Mouse (Mus musculus) neural tube, embryonic 13.5 days (tissue): ENCODE measurements around the gene Zfhx3. TPM values are rescaled to one million over a fixed set of nuclear protein-coding genes. Genes with fewer than 3 reads are reported as not detected.

Source experiments
- ATAC-seq: fragments of 200-750 bp; cut with Nextera tagmentation; 2 replicates; pipeline ENCODE4 v1.8.0; 2017; ENCODE audit warnings: low read depth, mild to moderate bottlenecking, moderate TSS enrichment, moderate library complexity
- H3K27ac ChIP-seq: fragments of 300-500 bp; sonication (generic); replicated peaks from 2 replicates; pipeline ENCODE4 v1.5.1; 2015; ENCODE audit warnings: moderate library complexity, mild to moderate bottlenecking, inconsistent platforms
- H3K27me3 ChIP-seq: fragments of 300-500 bp; sonication (generic); 2 replicates; pipeline ENCODE4 v1.6.1; 2015; ENCODE audit warnings: mild to moderate bottlenecking, inconsistent platforms
- H3K36me3 ChIP-seq: fragments of 300-500 bp; sonication (generic); 2 replicates; pipeline ENCODE4 v1.6.1; 2015; ENCODE audit warnings: mild to moderate bottlenecking, inconsistent platforms
- H3K4me1 ChIP-seq: fragments of 300-500 bp; sonication (generic); replicated peaks from 2 replicates; pipeline ENCODE4 v1.6.1; 2015; ENCODE audit warnings: inconsistent platforms
- H3K4me2 ChIP-seq: fragments of 300-500 bp; sonication (generic); 2 replicates; pipeline ENCODE4 v1.6.1; 2015; ENCODE audit warnings: inconsistent platforms, mild to moderate bottlenecking, moderate library complexity
- H3K4me3 ChIP-seq: fragments of 300-500 bp; sonication (generic); 2 replicates; pipeline ENCODE4 v1.5.1; 2015; ENCODE audit warnings: mild to moderate bottlenecking, inconsistent platforms
- H3K9ac ChIP-seq: fragments of 300-500 bp; sonication (generic); 2 replicates; pipeline ENCODE4 v1.6.1; 2015; ENCODE audit warnings: moderate library complexity, mild to moderate bottlenecking, inconsistent platforms
- H3K9me3 ChIP-seq: fragments of 300-500 bp; sonication (generic); 2 replicates; pipeline ENCODE4 v1.6.1; 2016; ENCODE audit warnings: inconsistent platforms
- WGBS: fragments of 180-500 bp; shearing (Covaris S2); methylation state at CpG from one replicate; pipeline ENCODE4 v1.1.7; 2015; 5-methylcytosine and 5-hydroxymethylcytosine counted together
- polyA plus RNA-seq: library from polyadenylated mRNA; unstranded; fragments of >200 nt; fragmentation: Nextera tagmentation; extraction: Ambion mirVana; gene quantifications from 2 replicates; pipeline ENCODE4 v1.2.1, GENCODE M21; 2015

Gene Zfhx3
- polyA plus RNA-seq, 1 experiment from 2014 or later, result 28.2 TPM

DNA sequence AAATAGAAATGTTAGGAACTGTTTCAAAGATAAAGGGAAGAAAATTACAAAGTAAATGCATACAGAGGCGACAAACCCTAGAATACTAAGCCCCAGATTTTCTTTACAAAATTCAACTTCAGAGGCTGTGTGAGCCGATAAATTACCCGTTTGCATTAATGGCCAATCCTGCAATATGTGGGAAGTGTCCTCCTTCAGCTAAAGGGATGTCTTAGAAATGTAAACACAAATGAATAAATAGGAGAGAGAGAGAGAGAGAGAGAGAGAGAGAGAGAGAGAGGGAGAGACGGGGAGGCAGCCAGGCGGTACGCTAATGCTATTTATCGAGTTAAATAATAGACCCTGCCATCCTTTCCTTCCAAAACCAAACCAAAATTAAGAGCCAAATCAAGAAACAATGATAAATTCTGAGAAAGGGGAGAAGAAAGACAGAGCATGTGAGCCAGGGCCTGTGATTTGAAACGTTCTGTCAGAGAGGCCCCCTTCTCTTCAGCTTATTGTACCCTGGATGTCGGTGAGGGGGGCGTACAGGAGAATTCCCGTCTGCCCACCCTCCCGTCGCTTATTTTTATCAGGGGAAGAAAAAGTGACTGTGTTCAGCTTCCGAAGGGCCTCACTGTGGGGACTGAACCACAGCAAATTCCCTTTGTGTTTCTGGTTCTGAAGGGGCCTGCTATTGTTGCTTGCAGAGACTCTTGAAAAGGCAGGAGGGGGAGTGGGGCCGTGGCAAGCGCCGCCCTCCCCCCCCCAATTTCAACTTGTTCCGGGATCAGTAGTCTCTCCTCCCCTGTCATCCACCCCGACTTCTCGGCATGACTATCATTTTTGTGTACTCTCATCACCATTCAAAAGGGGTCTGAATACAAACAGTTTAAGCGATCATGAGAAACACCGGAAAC is 303.8 kb downstream of the Zfhx3 start:
- H3K9ac ChIP-seq, result peak overlapping the region; percentile 63
- peak; percentile 32; the same call in 1 of the 2 replicates for ATAC-seq
- H3K9me3 ChIP-seq, result no peaks in the 10 kb centered on the region
- no peaks in the 10 kb centered on the region for H3K36me3 ChIP-seq
- H3K4me3 ChIP-seq, result no peak overlapping the region; the same call in 1 of the 2 replicates
- H3K27ac ChIP-seq, result peak overlapping the region; percentile 89
- H3K4me1 ChIP-seq, result peaks cover 36% of the 10 kb centered on the region
- 17% methylated on average over 22 of the region's 22 CpGs for WGBS
- H3K27me3 ChIP-seq, result peaks cover 7% of the 10 kb centered on the region; the same call in 1 of the 2 replicates
- peak overlapping the region; percentile 36 for H3K4me2 ChIP-seq

GRCm38 (mm10) chr8:108246934-108247417 is 304.5 kb downstream of the Zfhx3 start:
- H3K4me1 ChIP-seq, result peaks cover 32% of the 10 kb centered on the region
- peak overlapping the region; percentile 89 for H3K27ac ChIP-seq
- H3K4me3 ChIP-seq, result no peak overlapping the region
- peak; percentile 12; the same call in 1 of the 2 replicates for ATAC-seq
- peaks cover 7% of the 10 kb centered on the region; the same call in 1 of the 2 replicates for H3K27me3 ChIP-seq
- H3K9ac ChIP-seq, result peak overlapping the region; percentile 63
- H3K9me3 ChIP-seq, result no peaks in the 10 kb centered on the region
- H3K36me3 ChIP-seq, result no peaks in the 10 kb centered on the region
- peak overlapping the region; percentile 36 for H3K4me2 ChIP-seq
- 26% methylated on average over 7 of the region's 7 CpGs for WGBS

DNA sequence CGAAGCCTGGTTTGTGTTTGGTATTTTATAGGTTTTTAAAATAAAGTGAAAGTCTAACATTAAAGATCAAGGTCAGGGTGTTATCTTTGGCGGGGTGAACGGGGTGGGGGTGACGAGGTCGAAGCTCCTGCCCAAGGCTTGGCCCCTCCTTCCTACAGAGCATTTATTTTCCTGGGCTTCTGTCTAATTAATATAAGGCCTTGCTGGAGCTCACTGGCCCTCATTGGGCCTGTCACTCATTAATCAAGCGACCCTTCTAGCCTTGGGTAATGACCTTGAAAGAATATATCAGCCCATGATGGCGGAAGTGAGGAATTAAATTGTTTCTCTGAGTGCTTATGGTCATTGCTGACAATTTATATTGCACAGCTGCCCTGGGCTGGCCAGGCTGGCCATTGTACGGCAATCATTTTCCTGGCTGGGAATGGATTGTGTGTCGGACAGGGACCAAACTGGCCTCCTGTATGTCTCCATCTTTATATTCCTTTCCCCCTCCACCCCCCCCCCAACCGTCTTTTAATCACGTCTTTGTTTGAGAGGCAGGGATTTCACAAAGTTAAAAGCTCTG is 322.2 kb downstream of the Zfhx3 start:
- H3K4me3 ChIP-seq, result no peak overlapping the region
- H3K4me2 ChIP-seq, result no peak overlapping the region
- no peak overlapping the region; the same call in 1 of the 2 replicates for H3K27ac ChIP-seq
- H3K4me1 ChIP-seq, result peaks cover 9% of the 10 kb centered on the region
- no peaks in the 10 kb centered on the region for H3K36me3 ChIP-seq
- no peak overlapping the region for H3K9ac ChIP-seq
- WGBS, result 28% methylated on average over 11 of the region's 11 CpGs
- ATAC-seq, result no peak
- H3K9me3 ChIP-seq, result no peaks in the 10 kb centered on the region
- no peaks in the 10 kb centered on the region; the same call in 1 of the 2 replicates for H3K27me3 ChIP-seq

- Histone ChIP-seq H3K4me2 (no peak overlapping the region), H3K9ac (no peak overlapping the region), H3K9me3 (no peaks in the 10 kb centered on the region), H3K4me1 (no peaks in the 10 kb centered on the region), H3K27me3 (no peaks in the 10 kb centered on the region), H3K27ac (no peak overlapping the region), H3K36me3 (no peaks in the 10 kb centered on the region), H3K4me3 (no peak overlapping the region)
- 95% methylated on average over 2 of the region's 2 CpGs for WGBS
- ATAC-seq, result no peak
Observed at GRCm38 (mm10) chr8:108277960-108278359, 335.5 kb downstream of the Zfhx3 start.

DNA sequence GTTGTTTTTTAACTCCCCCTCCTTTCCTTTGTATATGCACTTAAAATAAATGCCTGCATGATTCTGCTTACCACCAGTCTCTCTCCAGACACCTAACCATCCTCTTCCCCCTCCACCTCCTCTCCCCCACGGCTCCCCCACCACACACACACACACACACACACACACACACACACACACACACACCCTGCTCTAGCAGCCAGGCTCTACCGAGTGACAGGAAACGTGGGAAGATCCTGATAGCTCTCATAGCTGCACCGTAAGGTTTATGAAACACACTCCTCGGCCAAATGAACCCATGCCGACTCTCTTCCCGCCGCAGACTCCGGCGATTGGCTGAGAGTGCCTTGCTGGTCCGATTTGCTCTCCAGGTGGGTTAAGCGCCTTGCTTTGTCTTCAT is 339.5 kb downstream of the Zfhx3 start:
- peak overlapping the region; percentile 52 for H3K27ac ChIP-seq
- no peaks in the 10 kb centered on the region for H3K27me3 ChIP-seq
- no peak for ATAC-seq
- no peak overlapping the region for H3K4me2 ChIP-seq
- 70% methylated on average over 12 of the region's 12 CpGs for WGBS
- H3K9me3 ChIP-seq, result no peaks in the 10 kb centered on the region
- H3K4me3 ChIP-seq, result no peak overlapping the region
- no peak overlapping the region for H3K9ac ChIP-seq
- H3K4me1 ChIP-seq, result no peaks in the 10 kb centered on the region; the same call in 1 of the 2 replicates
- no peaks in the 10 kb centered on the region for H3K36me3 ChIP-seq

GRCm38 (mm10) chr8:108286117-108286516 is 343.7 kb downstream of the Zfhx3 start:
- ATAC-seq, result no peak
- Histone ChIP-seq H3K9me3 (no peaks in the 10 kb centered on the region), H3K27me3 (no peaks in the 10 kb centered on the region), H3K36me3 (no peaks in the 10 kb centered on the region), H3K4me1 (peaks cover 15% of the 10 kb centered on the region), H3K4me3 (no peak overlapping the region), H3K27ac (no peak overlapping the region), H3K4me2 (no peak overlapping the region), H3K9ac (no peak overlapping the region)
- 72% methylated on average over 5 of the region's 5 CpGs for WGBS

DNA sequence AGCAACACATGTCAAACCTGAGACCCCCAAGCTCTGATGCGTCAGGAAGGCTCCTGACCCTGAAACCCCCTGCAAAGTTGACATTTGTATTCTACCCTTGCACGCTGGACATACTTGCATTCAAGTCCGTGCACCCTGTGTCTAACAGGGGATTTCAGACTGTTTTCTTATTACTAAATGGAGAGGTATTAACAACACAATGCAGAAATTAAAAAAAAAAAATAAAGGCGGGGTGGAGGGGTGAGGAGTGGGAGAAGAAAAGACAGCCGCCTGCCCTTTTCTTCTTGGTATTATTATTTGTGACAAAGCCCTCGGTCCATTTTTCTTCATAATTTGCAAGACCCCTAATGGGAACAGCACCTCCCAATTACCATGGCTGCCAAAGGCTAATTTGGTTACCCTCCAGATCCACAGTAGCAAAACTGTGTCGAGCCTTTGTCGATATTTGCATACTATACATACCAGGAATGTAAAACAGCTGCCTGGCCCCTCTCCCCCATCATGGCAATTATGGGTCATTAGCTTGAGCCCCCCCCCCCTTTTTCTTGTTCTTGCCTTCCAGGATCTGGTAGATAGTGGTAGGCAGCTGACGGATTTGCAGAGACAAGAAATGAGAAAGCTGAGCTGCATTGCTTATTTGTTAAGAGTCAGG is 358.6 kb downstream of the Zfhx3 start:
- no peaks in the 10 kb centered on the region; the same call in 1 of the 2 replicates for H3K27me3 ChIP-seq
- H3K9me3 ChIP-seq, result no peaks in the 10 kb centered on the region
- 34% methylated on average over 9 of the region's 9 CpGs for WGBS
- H3K4me1 ChIP-seq, result peaks cover 23% of the 10 kb centered on the region
- H3K4me3 ChIP-seq, result no peak overlapping the region
- H3K36me3 ChIP-seq, result no peaks in the 10 kb centered on the region
- peak overlapping the region; percentile 61 for H3K27ac ChIP-seq
- no peak overlapping the region for H3K9ac ChIP-seq
- ATAC-seq, result no peak
- H3K4me2 ChIP-seq, result no peak overlapping the region

DNA sequence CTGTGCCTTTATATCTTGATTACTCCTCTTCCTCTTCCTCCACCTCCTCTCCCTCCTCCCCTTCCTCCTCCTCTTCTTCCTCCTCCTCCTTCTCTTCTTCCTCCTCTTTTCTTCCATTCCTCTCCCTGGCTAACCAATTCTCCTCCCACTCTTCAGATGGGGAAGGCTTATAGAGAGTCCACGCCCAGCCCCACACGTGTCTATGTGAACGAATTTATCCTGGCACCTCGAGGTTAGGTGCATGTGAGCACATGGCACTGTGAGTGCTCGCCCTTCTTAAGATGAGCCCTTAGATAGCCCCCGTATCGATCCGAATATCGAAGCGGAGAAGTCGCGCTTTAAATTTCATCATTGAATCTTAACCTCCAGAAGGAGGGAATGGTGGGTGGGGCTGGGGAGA is 359.2 kb downstream of the Zfhx3 start:
- Histone ChIP-seq H3K4me3 (no peak overlapping the region), H3K4me2 (no peak overlapping the region), H3K9me3 (no peaks in the 10 kb centered on the region), H3K27me3 (no peaks in the 10 kb centered on the region; the same call in 1 of the 2 replicates), H3K27ac (peak overlapping the region; percentile 61), H3K36me3 (no peaks in the 10 kb centered on the region), H3K9ac (no peak overlapping the region), H3K4me1 (peaks cover 23% of the 10 kb centered on the region)
- ATAC-seq, result no peak; the same call in 1 of the 2 replicates
- WGBS, result 79% methylated on average over 12 of the region's 12 CpGs

DNA sequence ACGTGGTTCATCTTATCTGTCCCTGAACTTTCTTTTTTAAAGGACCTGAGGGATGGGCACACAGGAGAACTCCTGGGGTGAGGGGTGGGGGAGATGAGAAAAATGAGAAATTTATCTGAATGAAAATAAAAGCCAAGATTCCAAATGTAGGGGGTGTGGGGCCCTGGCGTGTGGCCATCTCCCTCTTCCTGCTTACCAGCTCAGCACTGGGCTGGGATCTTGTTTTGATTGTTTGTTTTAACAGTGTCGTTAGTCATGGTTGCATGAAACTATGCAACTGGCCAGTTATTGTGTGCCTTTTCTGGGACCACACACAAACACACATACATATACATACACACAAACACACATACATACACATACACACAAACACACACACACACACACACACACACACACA is 362.9 kb downstream of the Zfhx3 start:
- H3K4me2 ChIP-seq, result no peak overlapping the region
- H3K4me3 ChIP-seq, result no peak overlapping the region
- WGBS, result 82% methylated on average over 3 of the region's 3 CpGs
- no peaks in the 10 kb centered on the region; the same call in 1 of the 2 replicates for H3K27me3 ChIP-seq
- H3K36me3 ChIP-seq, result no peaks in the 10 kb centered on the region
- H3K4me1 ChIP-seq, result peaks cover 23% of the 10 kb centered on the region
- no peak overlapping the region for H3K9ac ChIP-seq
- no peaks in the 10 kb centered on the region for H3K9me3 ChIP-seq
- no peak for ATAC-seq
- no peak overlapping the region for H3K27ac ChIP-seq

DNA sequence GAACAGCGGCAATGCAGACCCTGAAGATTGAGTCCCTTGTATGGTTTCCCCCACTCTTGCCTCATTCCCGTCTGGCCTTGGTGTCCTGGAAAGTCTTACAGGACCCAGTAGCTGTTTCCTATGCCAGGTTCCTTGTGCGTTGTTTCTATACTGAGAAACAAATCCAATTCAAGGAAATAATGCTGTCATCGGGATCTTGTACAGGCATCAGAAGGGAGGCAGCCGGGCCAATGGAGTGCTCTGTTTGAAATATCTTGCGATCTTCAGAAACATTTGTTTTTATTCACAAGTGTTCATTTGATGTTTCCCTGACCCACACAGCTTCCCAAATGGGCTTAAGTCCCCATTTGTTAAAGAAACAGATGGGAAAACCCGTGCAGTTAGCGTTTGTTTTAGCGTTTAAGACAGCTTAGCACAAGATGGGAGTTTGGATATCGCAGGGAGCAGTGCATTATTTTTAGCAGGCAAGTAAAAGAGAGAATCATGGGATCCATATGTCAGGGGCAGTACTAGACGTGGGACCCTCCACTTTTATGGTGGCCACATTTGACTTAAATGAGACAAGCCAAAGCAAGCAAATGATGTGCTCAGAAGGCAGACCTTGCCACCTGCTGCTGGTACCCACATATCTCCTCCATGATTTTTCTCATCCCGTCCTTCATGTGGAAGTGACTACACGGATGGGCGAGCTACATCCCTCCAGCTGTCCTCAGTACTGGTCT is 367.2 kb downstream of the Zfhx3 start:
- no peaks in the 10 kb centered on the region for H3K9me3 ChIP-seq
- H3K4me2 ChIP-seq, result no peak overlapping the region
- H3K9ac ChIP-seq, result no peak overlapping the region
- no peak overlapping the region for H3K27ac ChIP-seq
- no peaks in the 10 kb centered on the region for H3K36me3 ChIP-seq
- WGBS, result 85% methylated on average over 14 of the region's 14 CpGs
- H3K27me3 ChIP-seq, result no peaks in the 10 kb centered on the region
- peaks cover 7% of the 10 kb centered on the region; the same call in 1 of the 2 replicates for H3K4me1 ChIP-seq
- H3K4me3 ChIP-seq, result no peak overlapping the region
- ATAC-seq, result no peak

DNA sequence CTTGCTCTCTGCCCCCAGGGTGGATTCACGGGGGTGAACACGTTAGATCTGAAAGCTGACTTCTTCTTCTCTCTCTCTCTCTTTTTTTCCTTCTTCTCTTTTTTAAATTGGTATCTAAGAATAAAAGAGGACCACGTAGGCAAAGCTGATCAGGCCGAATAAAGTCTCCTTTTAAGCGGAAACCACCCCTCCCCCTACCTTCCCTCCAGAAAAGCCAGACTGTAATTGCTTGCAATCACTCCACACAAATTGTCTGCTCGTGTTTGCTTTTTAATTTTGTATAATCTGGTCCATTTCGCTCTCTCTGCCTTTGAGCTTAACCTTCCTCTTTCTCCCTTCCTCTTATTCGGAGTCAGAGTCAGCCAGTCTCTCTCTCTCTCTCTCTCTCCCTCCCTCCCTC is 372.6 kb downstream of the Zfhx3 start:
- no peaks in the 10 kb centered on the region for H3K27me3 ChIP-seq
- no peak overlapping the region for H3K4me2 ChIP-seq
- H3K27ac ChIP-seq, result no peak overlapping the region
- H3K9me3 ChIP-seq, result no peaks in the 10 kb centered on the region
- H3K36me3 ChIP-seq, result no peaks in the 10 kb centered on the region
- no peak overlapping the region for H3K4me3 ChIP-seq
- peaks cover 12% of the 10 kb centered on the region for H3K4me1 ChIP-seq
- no peak overlapping the region for H3K9ac ChIP-seq
- ATAC-seq, result no peak
- 30% methylated on average over 8 of the region's 8 CpGs for WGBS
